Mouse (Mus musculus) kidney, adult 18-20 months (tissue): ENCODE measurements around the gene Ablim1.

ENCODE experiments used
- DNase-seq: peaks from one replicate; pipeline ENCODE4 v3.0.0; 2021

Ablim1 gene

DNA sequence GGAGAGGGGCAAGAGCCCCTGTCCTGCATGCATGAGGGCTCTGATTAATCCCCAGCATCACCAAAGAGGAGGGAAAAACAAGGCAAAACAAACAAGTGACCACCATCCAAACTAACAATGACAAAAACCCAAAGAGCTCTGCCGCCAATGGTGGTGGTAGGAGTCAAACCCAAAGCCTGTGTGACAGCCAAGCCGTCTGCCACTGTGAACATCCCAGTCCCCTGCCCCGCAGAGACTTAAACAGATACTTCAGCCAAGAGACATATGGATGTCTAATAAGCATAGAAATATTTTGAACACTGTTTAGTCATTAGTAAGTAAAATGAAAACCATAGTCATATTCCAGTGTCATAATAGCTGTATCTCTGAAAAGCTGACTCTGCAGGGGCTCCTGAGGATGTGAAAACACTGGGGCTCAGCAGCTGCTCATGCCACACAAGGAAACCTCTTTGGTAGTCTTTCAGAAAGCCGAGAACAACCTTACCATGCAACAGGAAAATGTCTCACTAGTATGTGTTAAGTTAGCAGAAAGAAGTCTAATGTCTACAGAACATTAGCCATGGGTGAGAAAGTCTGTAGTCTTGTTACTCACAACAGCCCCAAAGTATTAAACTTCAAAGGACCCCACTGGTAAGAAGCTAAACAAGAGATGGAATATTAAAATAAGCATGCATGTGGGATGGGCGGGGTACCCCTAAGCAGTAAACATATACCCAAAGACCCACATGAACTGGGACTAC is 221.6 kb downstream of the Ablim1 start:
- DNase-seq: no peak

GRCm38 (mm10) chr19:57091278-57091677 is 223.4 kb downstream of the Ablim1 start:
- no peak for DNase-seq

GRCm38 (mm10) chr19:57088804-57089369 is 225.8 kb downstream of the Ablim1 start:
- no peak for DNase-seq

DNA sequence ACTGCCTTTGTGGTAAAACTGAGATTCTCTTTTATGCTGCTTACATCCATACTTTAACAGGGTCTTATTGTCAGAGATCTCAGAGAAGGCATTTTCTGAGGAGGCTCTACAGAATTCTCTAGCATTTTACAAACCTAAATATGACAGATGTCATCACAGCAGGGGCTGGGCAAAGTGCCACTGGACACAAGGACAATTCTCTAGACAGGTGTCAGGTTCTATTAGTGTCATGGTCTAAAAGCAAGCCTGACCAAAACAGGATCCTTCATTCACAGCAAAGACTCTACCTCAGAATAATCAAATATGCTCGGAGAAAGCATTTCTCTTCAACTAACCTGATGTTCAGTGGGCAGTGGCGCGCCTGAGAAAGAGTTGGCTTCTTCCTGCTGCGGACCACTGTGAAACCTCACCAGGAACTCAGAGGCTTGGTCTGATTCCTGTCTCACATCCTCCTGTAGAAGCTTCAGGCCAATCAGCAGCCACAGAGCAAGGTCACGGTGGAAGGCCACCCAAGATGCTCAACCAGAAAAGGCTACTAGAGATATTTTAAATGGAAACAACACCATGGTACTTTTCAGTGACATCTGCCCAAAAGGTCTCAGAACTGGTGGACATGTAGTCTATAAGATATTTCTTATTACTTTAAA is 230.1 kb downstream of the Ablim1 start:
- no peak for DNase-seq

DNA sequence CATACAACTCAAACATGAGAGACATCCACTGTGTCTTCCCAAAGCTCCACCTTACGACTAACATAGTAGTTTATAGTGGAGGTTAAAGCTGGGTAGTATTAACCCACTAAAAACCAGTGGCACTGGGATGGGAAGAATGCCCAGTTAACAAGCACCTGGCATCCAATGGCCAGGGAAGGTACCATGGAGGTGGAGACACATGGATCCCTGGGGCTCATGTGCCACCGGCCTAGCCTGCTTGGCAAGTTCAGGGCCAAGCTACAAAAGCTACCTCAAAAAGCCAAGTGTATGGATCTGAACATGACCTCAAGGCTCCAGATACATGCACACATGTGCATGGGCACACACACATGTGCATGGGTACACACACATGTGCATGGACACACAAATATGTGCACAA is 230.8 kb downstream of the Ablim1 start:
- DNase-seq: no peak

GRCm38 (mm10) chr19:57083183-57083555 is 231.6 kb downstream of the Ablim1 start:
- no peak for DNase-seq

DNA sequence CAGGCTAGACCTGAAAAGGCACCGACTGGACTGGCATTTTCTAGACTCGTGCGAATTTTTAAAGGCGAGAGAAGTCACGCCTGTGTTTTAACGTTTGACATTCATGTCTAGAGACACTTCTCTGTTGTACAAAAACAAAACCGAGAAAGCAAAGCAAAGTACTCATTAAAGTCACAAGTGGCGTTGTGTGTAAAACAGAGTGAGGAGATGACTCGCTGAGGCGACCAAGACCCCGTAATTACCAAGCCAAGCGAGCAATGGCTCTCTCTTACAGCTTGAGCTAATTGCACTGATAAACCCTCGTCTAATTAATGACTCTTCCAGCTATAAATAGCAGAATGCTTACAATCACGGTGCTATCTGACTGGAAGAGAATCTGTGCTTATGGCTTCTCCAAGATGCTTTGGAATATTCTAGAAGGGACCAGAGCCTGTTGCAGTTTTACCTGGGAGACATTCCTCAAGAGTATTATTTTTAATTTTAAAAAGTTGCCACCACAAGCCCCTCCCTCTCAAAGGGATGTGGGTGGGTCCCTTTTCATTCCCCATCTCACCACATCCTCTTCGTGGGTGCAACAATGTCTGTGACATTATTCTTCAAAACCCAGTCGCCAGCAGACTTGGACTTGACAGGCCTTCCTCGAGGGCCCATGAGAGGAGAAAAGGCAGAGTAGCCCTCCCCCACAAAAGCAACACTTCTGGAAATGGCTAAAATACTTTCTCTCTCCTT is 232.1 kb downstream of the Ablim1 start:
- DNase-seq: no peak

DNA sequence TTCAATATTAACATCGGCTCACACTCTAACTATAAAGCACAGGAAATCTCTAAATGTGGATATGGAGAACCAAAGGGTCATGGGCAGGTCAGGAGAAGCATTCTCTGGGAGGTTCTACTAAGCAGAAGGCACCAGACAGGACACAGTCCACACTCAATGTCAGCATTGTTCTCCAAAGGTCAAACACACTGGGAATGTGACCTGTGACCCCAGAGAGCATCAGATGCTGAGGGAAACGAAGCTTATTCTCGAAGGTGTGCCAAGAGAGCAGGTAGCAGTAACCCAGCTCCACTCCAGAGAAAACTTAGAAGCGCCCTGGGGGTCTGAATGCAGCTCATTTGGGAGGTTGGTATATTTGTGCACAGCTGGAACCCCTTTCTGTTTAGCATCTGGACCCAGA is 233.2 kb downstream of the Ablim1 start:
- no peak for DNase-seq

GRCm38 (mm10) chr19:57079606-57079981 is 235.1 kb downstream of the Ablim1 start:
- no peak for DNase-seq

DNA sequence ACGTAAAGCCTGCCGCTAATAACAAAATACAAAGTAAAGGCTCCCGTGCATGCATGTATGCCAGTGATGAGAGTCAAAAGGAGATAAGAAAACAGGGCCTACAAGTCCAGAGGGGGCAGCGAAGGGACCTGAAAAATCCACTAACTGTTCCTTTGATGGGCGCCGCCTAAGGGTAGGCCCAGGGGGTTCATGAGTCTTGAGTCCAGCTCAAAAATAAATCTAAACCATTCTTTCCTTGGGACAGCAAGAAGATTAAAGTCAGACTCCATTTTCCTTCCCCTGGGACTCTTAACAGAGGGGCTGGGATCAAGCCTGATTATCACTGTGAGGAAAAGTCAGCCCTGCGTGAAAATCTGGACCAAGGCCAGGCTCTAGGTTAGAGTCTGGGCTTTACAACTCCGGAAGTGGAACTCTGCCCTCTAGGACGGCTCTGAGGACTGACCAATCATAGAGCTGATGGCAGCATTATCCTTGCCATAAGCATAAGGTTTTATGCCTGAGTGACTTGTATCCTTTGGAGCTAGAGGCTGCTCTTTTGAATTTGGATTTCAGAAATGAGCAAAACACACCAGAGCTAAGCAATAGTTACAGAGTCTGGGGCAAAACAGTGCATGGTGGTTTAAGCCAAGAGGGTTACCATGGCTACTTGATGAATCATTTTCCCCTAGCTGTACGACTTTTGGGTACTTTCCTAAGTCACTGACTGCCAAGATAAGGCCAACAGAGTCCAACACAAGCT is 235.7 kb downstream of the Ablim1 start:
- peak; percentile 50 for DNase-seq

- no peak for DNase-seq
Measured at GRCm38 (mm10) chr19:57077826-57078699, 236.7 kb downstream of the Ablim1 start.

DNA sequence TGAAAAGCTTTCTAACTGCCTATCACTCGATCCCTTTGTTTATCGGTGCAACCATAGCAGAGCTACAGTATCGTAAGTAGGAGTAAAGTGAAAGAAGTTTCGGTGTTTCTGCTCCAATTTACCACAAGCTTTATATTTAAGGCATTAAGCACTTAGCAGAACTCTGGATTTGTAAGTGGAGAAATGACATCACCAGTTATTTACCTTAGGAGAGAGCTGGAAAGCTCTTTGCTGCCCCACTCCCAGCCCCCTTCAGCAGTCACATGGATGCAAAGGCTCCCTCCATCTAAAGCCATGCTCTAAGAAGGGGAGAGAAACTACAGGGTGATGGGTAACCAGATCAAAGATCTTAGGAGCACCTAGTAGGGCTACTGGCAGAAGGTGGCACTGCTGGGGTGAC is 241.3 kb downstream of the Ablim1 start:
- DNase-seq: no peak

DNA sequence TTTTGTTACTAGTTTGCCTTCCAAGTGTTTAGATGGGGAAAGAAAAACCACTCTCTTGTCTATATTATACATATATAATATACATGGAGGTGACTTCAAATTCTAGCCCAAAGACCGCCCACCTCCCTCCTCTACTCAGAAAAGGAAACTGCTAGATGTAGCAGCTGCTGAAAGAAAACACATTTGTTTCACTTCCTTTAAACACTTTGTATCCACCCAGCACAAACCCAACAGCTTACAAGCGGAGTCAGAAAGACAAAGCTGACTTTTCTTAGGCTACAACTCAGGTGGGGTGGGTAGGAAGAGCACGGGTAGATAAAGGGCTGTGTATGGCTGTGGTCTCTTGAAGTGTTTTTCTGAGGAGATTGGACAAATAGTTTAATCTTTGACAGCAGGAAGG is 242.0 kb downstream of the Ablim1 start:
- DNase-seq: no peak

DNA sequence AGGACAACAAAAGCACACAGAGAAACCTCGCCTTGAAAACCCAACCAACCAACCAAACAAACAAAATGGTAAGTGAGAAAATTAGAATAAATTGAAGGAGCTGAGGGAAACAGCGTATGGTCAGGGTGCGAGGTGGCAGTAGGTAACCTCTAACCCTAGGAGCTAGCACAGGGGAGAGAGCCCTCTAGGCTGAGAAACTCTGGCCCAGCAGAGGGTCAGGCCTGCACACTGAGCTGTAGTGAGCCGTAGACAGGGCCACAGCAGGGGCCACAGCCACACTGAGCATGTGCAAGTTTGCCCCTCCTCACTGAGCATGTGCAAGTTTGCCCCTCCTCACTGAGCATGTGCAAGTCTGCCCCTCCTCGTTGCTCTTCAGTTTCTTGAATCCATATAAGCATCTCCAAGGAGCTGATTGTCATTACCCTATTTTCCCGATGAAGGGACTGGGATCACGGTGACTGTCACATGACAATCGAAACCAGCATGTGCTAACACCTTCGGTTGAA is 247.6 kb downstream of the Ablim1 start:
- DNase-seq: no peak

GRCm38 (mm10) chr19:57066313-57066712 is 248.4 kb downstream of the Ablim1 start:
- peak; percentile 68 for DNase-seq

DNA sequence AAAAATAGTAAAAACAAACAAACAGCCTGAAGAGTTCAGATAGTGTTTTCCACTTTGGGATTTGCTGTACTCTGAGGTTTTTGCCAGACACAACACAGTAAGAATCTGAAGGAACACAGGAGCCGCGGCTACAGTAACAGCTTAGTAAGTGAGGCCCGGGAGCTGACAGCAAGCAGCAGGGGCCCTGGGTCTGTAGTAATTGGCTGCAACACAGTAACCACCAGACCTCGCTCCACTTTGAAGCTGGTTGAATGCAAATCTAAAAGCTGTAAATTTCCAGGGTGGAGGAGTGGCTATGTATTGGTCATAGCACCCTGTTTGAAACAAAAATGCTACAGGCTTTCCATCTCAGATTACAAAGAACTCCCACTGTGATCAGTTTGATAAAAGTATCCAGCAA is 252.0 kb downstream of the Ablim1 start:
- DNase-seq: no peak

GRCm38 (mm10) chr19:57059018-57059580 is 255.6 kb downstream of the Ablim1 start:
- no peak for DNase-seq

GRCm38 (mm10) chr19:57057568-57057967 is 257.2 kb downstream of the Ablim1 start:
- no peak for DNase-seq

DNA sequence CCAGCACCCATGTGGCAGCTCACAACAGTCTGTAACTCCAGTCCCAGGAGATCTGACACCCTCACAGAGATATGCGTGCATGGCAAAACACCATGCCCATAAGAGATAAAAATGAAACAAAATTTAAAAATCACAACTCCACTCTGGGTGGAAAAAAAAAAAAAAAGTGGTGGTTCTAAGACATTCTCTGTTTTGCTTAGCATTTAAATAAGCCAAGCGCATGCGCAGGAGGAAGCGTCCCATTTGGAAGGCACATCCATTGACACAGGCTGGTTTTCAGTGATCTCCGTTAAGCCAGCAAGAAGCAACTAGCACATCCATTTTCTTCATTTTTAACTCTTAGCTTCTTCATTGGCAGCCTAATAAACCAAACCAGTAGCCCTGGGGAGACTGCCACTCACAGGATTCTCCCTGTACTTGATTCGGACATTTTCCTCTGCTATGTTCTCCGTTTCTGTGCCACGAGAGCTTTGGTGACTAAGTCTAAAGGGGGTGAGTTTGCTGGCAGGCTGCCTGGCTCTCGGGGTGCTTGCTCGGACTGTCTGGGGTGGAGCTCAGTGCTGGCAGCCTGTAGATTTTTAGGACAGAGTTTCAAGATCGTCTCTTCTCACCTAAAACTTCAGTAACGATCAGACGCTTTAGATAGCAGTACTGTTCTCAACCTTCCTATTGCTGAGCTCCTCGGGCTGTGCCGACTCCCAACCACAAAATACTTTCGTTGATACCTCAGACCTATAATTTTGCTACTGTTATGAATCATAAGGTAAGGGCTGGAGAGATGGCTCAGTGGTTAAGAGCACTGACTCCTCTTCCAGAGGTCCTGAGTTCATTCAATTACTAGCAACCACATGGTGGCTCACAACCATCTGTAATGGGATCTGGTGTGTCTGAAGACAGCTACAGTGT is 259.3 kb downstream of the Ablim1 start:
- no peak for DNase-seq

- DNase-seq: no peak
Measured at GRCm38 (mm10) chr19:57052959-57053358, 261.8 kb downstream of the Ablim1 start.
